Mouse (Mus musculus): ENCODE results near the gene Gm49368.
"Not testable (repeated sequence)": the region's sequence is repeated elsewhere in the genome, so short reads cannot be mapped to it uniquely, and the experiment has no call there.

Gene Gm49368

DNA sequence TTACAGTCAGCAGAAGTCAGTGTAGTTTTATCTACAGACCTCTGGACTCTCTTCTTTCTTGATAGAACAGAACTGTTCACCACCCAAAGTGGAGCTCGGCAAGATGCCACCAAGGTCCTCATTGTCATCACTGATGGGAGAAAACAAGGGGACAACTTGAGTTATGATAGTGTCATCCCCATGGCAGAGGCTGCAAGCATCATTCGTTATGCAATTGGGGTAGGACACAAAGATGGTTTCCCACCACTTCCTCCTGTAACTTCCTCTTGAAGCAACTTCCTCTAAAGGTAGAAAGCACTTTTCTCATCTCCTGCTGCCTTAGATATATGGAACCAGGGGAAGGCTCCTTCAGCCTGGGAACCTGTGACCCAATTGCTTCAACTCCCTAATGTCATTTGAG, 71.1 kb downstream of the Gm49368 start:
- no peak for DNase-seq

- no peak for DNase-seq
Observed at GRCm38 (mm10) chr7:128136927-128137326, 74.4 kb downstream of the Gm49368 start.

GRCm38 (mm10) chr7:128139611-128140010, 77.1 kb downstream of the Gm49368 start:
- no peak for DNase-seq

DNA sequence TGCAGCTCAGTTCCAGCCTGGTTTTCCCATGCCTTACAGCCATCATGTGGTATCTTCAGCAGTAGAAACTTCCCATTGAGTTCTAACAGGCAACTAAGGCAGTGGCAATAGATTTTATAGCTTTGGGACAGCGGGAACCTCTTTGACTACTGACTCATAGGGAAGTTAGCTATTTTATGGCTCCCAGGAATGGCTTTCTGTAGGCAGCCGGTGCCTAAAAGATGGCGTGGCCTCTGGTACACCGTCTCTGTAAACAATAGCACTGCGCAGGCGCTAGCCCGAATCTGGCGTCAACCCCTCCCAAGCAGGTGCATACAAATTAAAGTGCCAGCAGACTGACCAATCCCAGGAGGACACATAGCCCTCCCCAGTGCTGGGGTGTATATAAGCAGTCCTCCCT, 88.5 kb downstream of the Gm49368 start:
- DNase-seq: no peak

GRCm38 (mm10) chr7:128154076-128154475, 91.6 kb downstream of the Gm49368 start, which contains the start of gene Itgad:
Gene Itgad, plus strand, starts transcription at chr7:128154376.
- DNase-seq: no peak

GRCm38 (mm10) chr7:128154924-128155323, 92.4 kb downstream of the Gm49368 start:
- DNase-seq: no peak

DNA sequence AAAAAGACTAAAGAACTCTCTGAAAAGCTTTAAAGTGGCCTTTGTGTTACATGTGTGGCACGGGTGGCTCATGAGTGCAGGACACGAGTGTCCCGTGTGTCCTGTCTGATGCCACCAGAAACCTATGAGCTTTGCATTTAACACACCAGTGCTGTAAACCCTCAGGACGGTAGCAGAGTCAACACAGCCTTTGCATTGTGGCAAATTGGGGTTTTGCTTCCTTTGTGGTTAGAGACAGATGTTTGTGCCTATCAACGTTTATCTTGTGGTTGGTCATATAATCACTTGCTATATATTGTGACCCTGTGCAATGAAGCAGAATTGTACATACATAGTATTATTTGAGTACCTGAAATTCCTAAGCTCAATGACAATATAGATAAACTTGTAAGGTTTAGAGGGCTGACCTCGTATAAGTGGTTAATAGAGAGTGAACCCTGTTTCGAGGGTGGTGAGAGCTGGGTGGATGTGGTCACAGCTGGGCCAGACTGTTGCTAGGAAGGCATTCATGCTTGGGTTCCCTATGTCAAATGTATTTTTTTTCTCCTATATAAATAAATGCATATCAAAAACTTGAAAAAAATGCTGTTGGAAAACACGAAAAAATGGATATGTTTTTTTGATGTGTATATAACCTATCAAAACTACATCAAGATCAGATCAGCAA, 96.3 kb downstream of the Gm49368 start:
- DNase-seq: not testable (repeated sequence)

- no peak for DNase-seq
Observed at GRCm38 (mm10) chr7:128164001-128164400, 101.5 kb downstream of the Gm49368 start.

DNA sequence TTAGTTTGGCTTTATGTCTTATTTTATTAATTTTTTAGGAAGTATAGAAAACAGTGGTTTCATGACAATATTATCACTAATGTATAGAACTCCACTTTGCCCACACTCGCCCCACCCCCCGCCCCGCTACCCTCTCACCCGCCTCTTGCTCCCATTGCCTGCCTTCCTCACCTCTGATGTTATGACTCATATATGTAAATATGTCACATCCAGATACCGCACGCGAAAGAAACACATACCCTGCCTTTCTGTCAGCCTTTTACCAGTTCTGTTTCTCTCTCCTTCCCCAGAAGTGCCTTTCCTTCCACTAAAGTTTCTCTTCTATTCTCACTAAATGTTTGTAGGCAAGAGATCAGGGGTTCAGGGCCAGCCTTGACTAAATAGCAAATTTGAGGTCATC, 103.9 kb downstream of the Gm49368 start:
- no peak for DNase-seq

DNA sequence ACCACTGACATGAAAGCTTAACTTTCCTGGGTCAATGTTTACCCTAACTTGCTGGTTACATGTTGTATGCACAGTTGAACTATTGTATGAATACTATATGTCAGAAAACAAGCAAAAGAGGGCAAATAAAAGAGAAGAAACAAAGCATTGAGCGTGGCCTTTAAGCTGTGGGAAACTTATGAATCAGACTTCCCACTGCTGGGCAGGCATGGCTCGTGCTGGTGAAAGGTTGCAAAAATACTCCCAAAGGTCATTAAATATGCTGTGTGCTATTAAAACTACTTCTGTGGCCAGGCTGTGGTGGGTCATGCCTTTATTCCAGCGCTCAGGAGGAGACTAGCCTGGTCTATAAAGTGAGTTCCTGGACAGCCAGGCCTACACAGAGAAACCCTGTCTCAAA, 107.5 kb downstream of the Gm49368 start:
- DNase-seq: no peak
